Mouse (Mus musculus): ENCODE results near the gene Prkar1a. TPM values are rescaled to one million over a fixed set of nuclear protein-coding genes. Genes with fewer than 3 reads are reported as not detected.

The Prkar1a gene
- polyA plus RNA-seq, 1 experiment = 415 TPM

DNA sequence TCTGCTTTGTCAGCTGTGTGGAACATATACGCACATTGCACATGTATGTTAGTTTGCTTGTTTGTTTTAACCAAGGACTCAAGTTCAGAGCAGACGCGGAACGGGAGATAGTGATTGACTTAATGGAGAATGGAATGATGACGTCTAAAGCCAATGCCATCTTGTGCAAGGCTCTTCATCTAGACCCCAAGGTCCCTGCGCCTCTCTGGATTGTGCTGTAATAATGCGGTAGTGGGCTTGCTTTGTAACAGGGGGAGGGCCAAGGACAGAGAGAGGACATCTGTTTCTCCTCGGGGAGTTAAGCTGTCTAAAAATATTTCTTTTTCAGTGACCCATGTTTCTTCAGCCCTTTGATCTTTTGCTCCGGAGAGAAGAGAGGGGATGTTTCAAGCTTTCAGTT, 14.3 kb upstream of the Prkar1a start:
- no peak overlapping the region for H3K27ac ChIP-seq (ENCODE audit: insufficient read depth, low read length)
- TF ChIP-seq POLR2A (IDR thresholded peaks at IDR 0.05; ENCODE audit: extremely low read depth, insufficient read depth, low read length) (no peak), CTCF (IDR thresholded peaks at IDR 0.05; ENCODE audit: extremely low read depth, insufficient read depth, low read length) (no peak)
- H3K4me1 ChIP-seq (ENCODE audit: control insufficient read depth, insufficient read depth, low read length) = no peaks in the 10 kb centered on the region
- H3K4me3 ChIP-seq (ENCODE audit: insufficient read depth, low read length) = no peak overlapping the region

DNA sequence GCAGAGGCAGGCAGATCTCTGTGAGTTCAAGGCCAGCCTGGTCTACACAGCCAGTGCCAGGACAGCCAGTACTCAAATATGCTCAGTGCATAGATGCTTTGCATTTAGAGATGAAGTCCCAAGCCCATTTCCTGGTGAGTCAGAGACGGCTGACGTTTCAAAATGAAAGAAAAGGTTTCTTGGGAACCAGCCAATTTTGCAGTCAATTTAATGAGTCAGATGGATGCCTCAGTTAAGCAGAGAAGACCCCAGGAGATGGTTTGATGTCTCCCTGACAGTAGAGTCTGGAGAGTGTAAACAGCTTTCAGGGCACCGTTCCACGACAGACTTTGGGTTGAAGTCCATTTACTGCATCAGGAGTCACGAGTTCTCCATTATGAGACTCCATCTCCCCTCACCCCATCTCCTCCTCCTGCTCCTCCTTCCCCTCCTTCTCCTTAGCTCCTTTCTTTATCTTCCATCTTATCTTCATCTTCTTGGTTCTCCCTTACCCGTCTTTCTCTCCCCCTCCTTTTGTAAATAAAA, 13.3 kb upstream of the Prkar1a start:
- no peak overlapping the region for H3K27ac ChIP-seq (ENCODE audit: insufficient read depth, low read length)
- no peak overlapping the region for H3K4me3 ChIP-seq (ENCODE audit: insufficient read depth, low read length)
- H3K4me1 ChIP-seq (ENCODE audit: control insufficient read depth, insufficient read depth, low read length) = no peaks in the 10 kb centered on the region
- TF ChIP-seq POLR2A (IDR thresholded peaks at IDR 0.05; ENCODE audit: extremely low read depth, insufficient read depth, low read length) = no peak
- TF ChIP-seq CTCF (IDR thresholded peaks at IDR 0.05; ENCODE audit: extremely low read depth, insufficient read depth, low read length) = no peak

DNA sequence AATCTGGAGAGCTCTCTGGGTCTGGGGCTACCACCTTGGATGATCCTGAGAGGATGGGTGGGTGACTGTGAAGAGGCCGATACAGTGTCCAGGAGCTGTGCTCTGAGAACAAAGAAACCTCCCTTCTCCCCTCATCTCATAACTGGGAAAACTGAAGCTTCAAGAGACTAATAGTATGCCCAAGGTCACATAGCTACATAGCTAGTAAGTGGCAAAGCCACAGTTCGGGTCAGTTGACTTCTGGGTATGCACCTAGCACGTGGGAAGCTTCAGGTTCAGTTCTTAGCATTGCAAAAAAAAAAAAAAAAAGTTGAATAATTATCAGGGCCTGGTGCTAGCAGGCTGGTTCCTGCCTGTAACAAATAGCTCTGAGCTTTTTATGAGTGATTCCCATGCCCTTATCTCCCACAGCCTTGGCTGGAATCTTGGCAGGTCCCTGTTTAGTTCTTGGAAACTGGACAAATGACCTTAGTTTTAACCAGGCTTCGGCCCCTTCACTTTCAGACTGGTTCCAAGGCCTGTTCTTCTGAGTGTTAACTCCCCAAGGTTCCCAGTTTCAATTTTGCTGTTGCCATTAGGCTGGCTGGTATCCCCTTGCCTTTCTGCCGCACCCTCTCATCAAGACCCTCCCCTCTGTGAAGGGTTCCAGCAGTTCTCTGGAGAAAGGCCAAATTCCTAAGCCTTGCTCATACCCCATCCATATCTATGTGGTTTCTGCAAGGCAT, 7.5 kb upstream of the Prkar1a start:
- Histone ChIP-seq H3K4me3 (ENCODE audit: insufficient read depth, low read length) (no peak overlapping the region), H3K27ac (ENCODE audit: insufficient read depth, low read length) (no peak overlapping the region), H3K4me1 (ENCODE audit: control insufficient read depth, insufficient read depth, low read length) (no peaks in the 10 kb centered on the region)
- TF ChIP-seq CTCF (IDR thresholded peaks at IDR 0.05; ENCODE audit: extremely low read depth, insufficient read depth, low read length) (no peak), POLR2A (IDR thresholded peaks at IDR 0.05; ENCODE audit: extremely low read depth, insufficient read depth, low read length) (no peak)

DNA sequence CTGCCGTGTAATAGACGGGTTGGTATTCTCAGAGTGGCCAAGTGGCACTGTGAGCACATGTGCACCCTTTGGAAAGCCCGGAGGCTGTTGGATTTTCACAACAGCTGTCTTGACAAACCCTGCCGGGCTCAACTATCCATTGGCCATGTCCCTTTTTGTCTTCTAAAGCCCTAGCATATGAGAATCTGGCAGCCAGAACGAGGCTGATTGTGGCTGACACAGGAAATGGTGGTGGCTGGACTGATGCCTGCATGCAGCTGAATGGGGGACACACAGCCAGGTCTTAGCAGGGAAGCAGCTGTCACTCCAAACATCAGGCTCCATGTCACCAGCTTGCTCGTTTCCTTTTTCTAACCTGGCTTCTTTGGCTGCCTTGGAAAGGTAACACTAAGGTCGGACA, 695 bp upstream of the Prkar1a start:
- H3K27ac ChIP-seq (ENCODE audit: insufficient read depth, low read length) = peak overlapping the region; percentile 85; the same call in 1 of the 2 replicates
- TF ChIP-seq POLR2A (IDR thresholded peaks at IDR 0.05; ENCODE audit: extremely low read depth, insufficient read depth, low read length) = no peak
- TF ChIP-seq CTCF (IDR thresholded peaks at IDR 0.05; ENCODE audit: extremely low read depth, insufficient read depth, low read length) = no peak
- no peak overlapping the region; the same call in 1 of the 2 replicates for H3K4me3 ChIP-seq (ENCODE audit: insufficient read depth, low read length)
- H3K4me1 ChIP-seq (ENCODE audit: control insufficient read depth, insufficient read depth, low read length) = peaks cover 9% of the 10 kb centered on the region

DNA sequence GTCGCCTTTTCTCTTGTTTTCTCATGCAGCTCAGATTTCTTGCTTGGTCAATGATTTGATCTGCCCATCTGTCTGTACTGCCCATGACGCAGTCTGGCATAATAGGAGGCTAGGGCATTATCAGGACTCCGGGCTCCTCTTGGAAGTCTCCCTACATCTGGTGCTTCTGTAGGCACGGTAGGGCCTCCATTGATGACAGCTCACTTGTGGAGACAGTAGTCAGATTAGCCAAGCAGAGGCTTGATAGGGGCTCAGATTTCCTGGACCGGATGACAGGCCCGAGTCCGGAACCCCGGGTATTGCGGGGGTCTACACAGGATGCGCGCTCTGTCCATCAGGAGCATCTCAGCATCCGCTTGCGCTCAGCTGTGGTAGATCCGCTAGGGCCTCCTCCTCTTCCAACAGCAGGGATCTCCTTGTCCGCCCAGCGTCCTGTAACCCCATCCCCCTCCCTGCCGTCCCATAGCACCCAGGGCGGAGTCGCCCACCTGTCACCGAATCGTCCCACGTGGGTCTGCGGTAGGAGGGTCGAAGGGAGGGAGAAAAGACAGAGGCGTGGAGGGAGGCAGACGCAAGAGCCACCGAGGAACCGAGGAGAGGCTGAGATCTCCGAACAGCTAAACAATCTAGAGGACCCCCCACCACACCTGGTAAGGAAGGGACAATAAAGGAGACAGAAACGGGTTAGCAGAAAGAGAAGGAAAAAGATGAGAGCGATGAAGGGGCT, 933 bp downstream of the Prkar1a start:
- no peak for TF ChIP-seq CTCF (IDR thresholded peaks at IDR 0.05; ENCODE audit: extremely low read depth, insufficient read depth, low read length)
- peak; percentile 87 for TF ChIP-seq POLR2A (IDR thresholded peaks at IDR 0.05; ENCODE audit: extremely low read depth, insufficient read depth, low read length)
- Histone ChIP-seq H3K4me1 (ENCODE audit: control insufficient read depth, insufficient read depth, low read length) (peaks cover 11% of the 10 kb centered on the region), H3K27ac (ENCODE audit: insufficient read depth, low read length) (peak overlapping the region; percentile 85)

DNA sequence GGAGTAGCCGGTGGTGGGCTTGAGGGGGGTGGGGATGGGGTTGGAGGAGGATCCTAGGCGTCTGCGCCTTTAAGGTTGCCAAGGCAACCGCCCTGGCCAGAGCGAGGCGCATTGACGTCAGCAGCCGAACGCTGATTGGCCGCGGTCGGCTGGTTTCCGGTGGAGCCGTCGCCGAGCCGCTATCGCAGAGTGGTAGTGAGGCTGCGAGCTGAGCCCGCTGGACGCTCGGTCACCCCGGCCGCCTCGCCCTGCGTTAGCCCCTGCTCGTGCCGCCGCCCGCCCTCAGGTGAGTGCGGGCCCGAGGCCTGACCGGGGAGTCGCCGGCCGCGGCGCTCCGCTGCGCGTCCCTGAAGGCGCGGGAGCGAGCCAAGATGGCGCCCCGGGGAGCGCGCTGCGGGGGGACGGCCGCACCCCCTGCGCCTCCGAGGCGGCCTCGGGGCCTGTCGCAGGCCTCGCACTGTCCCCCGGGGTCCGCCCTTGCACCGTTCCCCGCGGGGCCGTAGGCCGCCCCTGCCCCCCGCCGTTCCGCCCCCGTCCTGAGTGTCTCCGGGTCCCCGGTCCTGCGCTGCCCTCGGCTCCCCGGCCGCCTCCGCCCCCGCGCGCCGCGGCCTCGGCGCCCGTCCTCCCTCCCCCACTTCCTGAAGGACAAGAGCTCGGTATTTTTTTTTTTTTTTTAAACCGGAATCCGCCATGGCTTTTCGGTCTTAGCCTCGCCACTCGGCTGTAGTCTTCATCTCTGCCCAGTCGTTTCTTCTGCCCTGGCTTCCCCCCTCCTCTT, 1.8 kb downstream of the Prkar1a start:
- Histone ChIP-seq H3K4me1 (ENCODE audit: control insufficient read depth, insufficient read depth, low read length) (peaks cover 11% of the 10 kb centered on the region), H3K4me3 (ENCODE audit: insufficient read depth, low read length) (peak overlapping the region; percentile 42), H3K27ac (ENCODE audit: insufficient read depth, low read length) (peak overlapping the region; percentile 99)
- TF ChIP-seq POLR2A (IDR thresholded peaks at IDR 0.05; ENCODE audit: extremely low read depth, insufficient read depth, low read length) (peak; percentile 92), CTCF (IDR thresholded peaks at IDR 0.05; ENCODE audit: extremely low read depth, insufficient read depth, low read length) (no peak)

More for the DNA sequence above, 933 bp downstream of the Prkar1a start:
- H3K4me3 ChIP-seq (ENCODE audit: insufficient read depth, low read length) = peak overlapping the region; percentile 42

DNA sequence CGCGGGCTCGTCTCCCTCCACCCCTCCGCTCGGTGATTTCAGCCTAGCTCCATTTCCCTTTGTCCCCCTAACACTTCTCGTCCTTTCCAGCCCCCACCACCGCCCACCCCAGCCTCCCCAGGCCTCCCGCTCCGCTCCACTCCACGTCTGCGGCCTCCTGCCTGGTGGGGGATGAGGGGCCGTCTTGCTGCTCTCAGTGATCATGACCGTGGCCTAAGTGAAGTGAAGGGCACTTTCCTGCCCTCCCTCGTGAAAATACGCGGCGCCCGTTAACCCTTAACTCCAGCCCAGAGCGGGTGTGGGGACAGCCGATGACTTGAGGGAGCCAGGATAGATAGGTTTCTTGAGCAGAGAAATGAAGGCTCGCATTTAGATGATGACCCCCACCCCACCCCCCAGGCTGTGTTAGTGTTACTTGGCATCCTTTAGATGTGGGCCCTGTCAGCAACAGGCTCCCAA, 2.4 kb downstream of the Prkar1a start:
- Histone ChIP-seq H3K27ac (ENCODE audit: insufficient read depth, low read length) (peak overlapping the region; percentile 86), H3K4me3 (ENCODE audit: insufficient read depth, low read length) (peak overlapping the region; percentile 42), H3K4me1 (ENCODE audit: control insufficient read depth, insufficient read depth, low read length) (peaks cover 11% of the 10 kb centered on the region)
- TF ChIP-seq POLR2A (IDR thresholded peaks at IDR 0.05; ENCODE audit: extremely low read depth, insufficient read depth, low read length) (no peak), CTCF (IDR thresholded peaks at IDR 0.05; ENCODE audit: extremely low read depth, insufficient read depth, low read length) (no peak)

DNA sequence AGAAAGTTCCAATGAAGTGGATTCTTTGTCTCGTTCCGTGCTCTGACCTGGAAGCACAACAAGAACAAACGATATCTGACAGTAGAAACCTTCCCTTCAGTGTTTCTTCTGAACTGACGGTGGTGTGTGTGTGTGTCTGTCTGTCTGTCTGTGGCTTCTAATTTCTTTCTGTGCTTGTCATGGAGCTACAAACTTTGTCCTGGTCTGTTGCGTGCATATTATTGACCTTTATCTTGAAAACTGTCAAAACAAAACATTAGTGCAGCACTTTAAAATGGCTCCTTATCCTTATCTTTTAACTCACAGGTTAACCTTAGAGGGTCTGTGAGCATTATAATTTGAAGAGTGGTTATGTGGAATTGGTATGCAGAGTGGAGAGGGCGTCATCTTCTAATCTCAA, 3.3 kb downstream of the Prkar1a start:
- TF ChIP-seq CTCF (IDR thresholded peaks at IDR 0.05; ENCODE audit: extremely low read depth, insufficient read depth, low read length) (no peak), POLR2A (IDR thresholded peaks at IDR 0.05; ENCODE audit: extremely low read depth, insufficient read depth, low read length) (no peak)
- peak overlapping the region; percentile 42 for H3K4me3 ChIP-seq (ENCODE audit: insufficient read depth, low read length)
- no peak overlapping the region for H3K27ac ChIP-seq (ENCODE audit: insufficient read depth, low read length)
- H3K4me1 ChIP-seq (ENCODE audit: control insufficient read depth, insufficient read depth, low read length) = peaks cover 11% of the 10 kb centered on the region

DNA sequence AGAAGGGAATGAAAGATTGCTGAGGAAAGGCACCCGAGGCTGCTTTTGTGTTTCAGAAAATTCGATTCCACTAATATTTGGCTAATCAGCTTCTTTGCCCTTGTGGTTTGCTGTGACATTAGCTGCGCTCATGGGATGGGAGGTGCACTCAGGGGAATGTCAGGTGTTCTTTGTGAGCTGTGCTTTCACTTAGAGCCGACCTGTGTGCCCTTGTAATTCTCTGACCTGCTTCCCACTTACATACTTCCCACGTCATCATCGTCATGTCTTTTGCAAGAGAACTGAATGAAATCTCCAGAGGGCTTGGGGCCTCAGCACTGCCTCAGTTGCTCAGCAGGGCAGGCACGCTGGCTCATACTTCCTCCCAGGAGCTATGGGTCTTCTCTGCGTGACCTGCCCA, 4.0 kb downstream of the Prkar1a start:
- no peak for TF ChIP-seq CTCF (IDR thresholded peaks at IDR 0.05; ENCODE audit: extremely low read depth, insufficient read depth, low read length)
- peaks cover 11% of the 10 kb centered on the region for H3K4me1 ChIP-seq (ENCODE audit: control insufficient read depth, insufficient read depth, low read length)
- no peak overlapping the region for H3K27ac ChIP-seq (ENCODE audit: insufficient read depth, low read length)
- peak overlapping the region; percentile 42 for H3K4me3 ChIP-seq (ENCODE audit: insufficient read depth, low read length)
